Mouse (Mus musculus): ENCODE measurements around the gene D11Wsu47e. TPM values are rescaled to one million over a fixed set of nuclear protein-coding genes. Genes with fewer than 3 reads are reported as not detected.

Gene D11Wsu47e
- polyA plus RNA-seq, 1 experiment from 2014 or later: 11.5 TPM

GRCm38 (mm10) chr11:113677378-113677777, 6.8 kb upstream of the D11Wsu47e start:
- 100% methylated on average over 2 of the region's 2 CpGs for WGBS (ENCODE audit: missing documents)
- Histone ChIP-seq H3K4me3 (ENCODE audit: inconsistent target) (no peak overlapping the region), H3K27ac (no peak overlapping the region), H3K79me2 (ENCODE audit: inconsistent target) (peaks cover 100% of the 10 kb centered on the region), H3K36me3 (ENCODE audit: inconsistent target) (peaks cover 25% of the 10 kb centered on the region; the same call in 1 of the 2 replicates)

- WGBS (ENCODE audit: missing documents): 78% methylated on average over 7 of the region's 8 CpGs
- no peak overlapping the region for H3K27ac ChIP-seq
- peaks cover 20% of the 10 kb centered on the region; the same call in 1 of the 2 replicates for H3K36me3 ChIP-seq (ENCODE audit: inconsistent target)
- H3K79me2 ChIP-seq (ENCODE audit: inconsistent target): peaks cover 100% of the 10 kb centered on the region
- no peak overlapping the region for H3K4me3 ChIP-seq (ENCODE audit: inconsistent target)
Observed at GRCm38 (mm10) chr11:113678373-113678772, 5.8 kb upstream of the D11Wsu47e start.

GRCm38 (mm10) chr11:113680954-113681353, 3.3 kb upstream of the D11Wsu47e start:
- H3K27ac ChIP-seq: no peak overlapping the region
- H3K4me3 ChIP-seq (ENCODE audit: inconsistent target): no peak overlapping the region
- peaks cover 92% of the 10 kb centered on the region for H3K79me2 ChIP-seq (ENCODE audit: inconsistent target)
- H3K36me3 ChIP-seq (ENCODE audit: inconsistent target): peaks cover 6% of the 10 kb centered on the region; the same call in 1 of the 2 replicates
- 86% methylated on average over 2 of the region's 2 CpGs for WGBS (ENCODE audit: missing documents)

GRCm38 (mm10) chr11:113681979-113682378, 2.2 kb upstream of the D11Wsu47e start:
- H3K4me3 ChIP-seq (ENCODE audit: inconsistent target): peak overlapping the region; percentile 68; the same call in 1 of the 2 replicates

GRCm38 (mm10) chr11:113682897-113683626, 1.1 kb upstream of the D11Wsu47e start:
- 9% methylated on average over 32 of the region's 38 CpGs for WGBS (ENCODE audit: missing documents)
- H3K27ac ChIP-seq: peak overlapping the region; percentile 63
- H3K4me3 ChIP-seq (ENCODE audit: inconsistent target): peak overlapping the region; percentile 68
- peaks cover 85% of the 10 kb centered on the region for H3K79me2 ChIP-seq (ENCODE audit: inconsistent target)
- no peaks in the 10 kb centered on the region; the same call in 1 of the 2 replicates for H3K36me3 ChIP-seq (ENCODE audit: inconsistent target)

More at GRCm38 (mm10) chr11:113681979-113682378, 2.2 kb upstream of the D11Wsu47e start:
- no peak overlapping the region for H3K27ac ChIP-seq
- H3K36me3 ChIP-seq (ENCODE audit: inconsistent target): no peaks in the 10 kb centered on the region
- peaks cover 92% of the 10 kb centered on the region for H3K79me2 ChIP-seq (ENCODE audit: inconsistent target)

GRCm38 (mm10) chr11:113683627-113683956, 620 bp upstream of the D11Wsu47e start:
- Histone ChIP-seq H3K4me3 (ENCODE audit: inconsistent target) (peak overlapping the region; percentile 68), H3K36me3 (ENCODE audit: inconsistent target) (peaks cover 4% of the 10 kb centered on the region), H3K27ac (peak overlapping the region; percentile 63), H3K79me2 (ENCODE audit: inconsistent target) (peaks cover 80% of the 10 kb centered on the region)
- WGBS (ENCODE audit: missing documents): under 1% methylated on average over 37 of the region's 38 CpGs

GRCm38 (mm10) chr11:113684707-113685426, 655 bp downstream of the D11Wsu47e start:
- H3K36me3 ChIP-seq (ENCODE audit: inconsistent target): peaks cover 17% of the 10 kb centered on the region
- peak overlapping the region; percentile 72 for H3K4me3 ChIP-seq (ENCODE audit: inconsistent target)
- peak overlapping the region; percentile 89 for H3K27ac ChIP-seq
- peaks cover 72% of the 10 kb centered on the region for H3K79me2 ChIP-seq (ENCODE audit: inconsistent target)
- WGBS (ENCODE audit: missing documents): 43% methylated on average over 25 of the region's 25 CpGs

- 80% methylated on average over 2 of the region's 2 CpGs for WGBS (ENCODE audit: missing documents)
- Histone ChIP-seq H3K79me2 (ENCODE audit: inconsistent target) (peaks cover 53% of the 10 kb centered on the region), H3K27ac (no peak overlapping the region), H3K4me3 (ENCODE audit: inconsistent target) (no peak overlapping the region), H3K36me3 (ENCODE audit: inconsistent target) (peaks cover 18% of the 10 kb centered on the region)
Observed at GRCm38 (mm10) chr11:113687031-113687430, 2.8 kb downstream of the D11Wsu47e start.

- Histone ChIP-seq H3K36me3 (ENCODE audit: inconsistent target) (peaks cover 45% of the 10 kb centered on the region), H3K4me3 (ENCODE audit: inconsistent target) (no peak overlapping the region), H3K79me2 (ENCODE audit: inconsistent target) (peaks cover 26% of the 10 kb centered on the region), H3K27ac (no peak overlapping the region)
- 94% methylated on average over 11 of the region's 12 CpGs for WGBS (ENCODE audit: missing documents)
Observed at GRCm38 (mm10) chr11:113690506-113690905, 6.3 kb downstream of the D11Wsu47e start.

- Histone ChIP-seq H3K27ac (no peak overlapping the region), H3K4me3 (ENCODE audit: inconsistent target) (no peak overlapping the region), H3K36me3 (ENCODE audit: inconsistent target) (peaks cover 47% of the 10 kb centered on the region), H3K79me2 (ENCODE audit: inconsistent target) (peaks cover 18% of the 10 kb centered on the region; the same call in 1 of the 2 replicates)
- 96% methylated on average over 5 of the region's 5 CpGs for WGBS (ENCODE audit: missing documents)
Observed at GRCm38 (mm10) chr11:113691318-113691717, 7.1 kb downstream of the D11Wsu47e start.

GRCm38 (mm10) chr11:113691851-113692250, 7.6 kb downstream of the D11Wsu47e start:
- Histone ChIP-seq H3K36me3 (ENCODE audit: inconsistent target) (peaks cover 47% of the 10 kb centered on the region), H3K4me3 (ENCODE audit: inconsistent target) (no peak overlapping the region), H3K79me2 (ENCODE audit: inconsistent target) (peaks cover 13% of the 10 kb centered on the region; the same call in 1 of the 2 replicates), H3K27ac (no peak overlapping the region)
- 41% methylated on average over 3 of the region's 3 CpGs for WGBS (ENCODE audit: missing documents)

GRCm38 (mm10) chr11:113697571-113697970, 13.4 kb downstream of the D11Wsu47e start:
- no peak overlapping the region for H3K27ac ChIP-seq
- no peaks in the 10 kb centered on the region for H3K79me2 ChIP-seq (ENCODE audit: inconsistent target)
- H3K36me3 ChIP-seq (ENCODE audit: inconsistent target): peaks cover 26% of the 10 kb centered on the region; the same call in 1 of the 2 replicates
- WGBS (ENCODE audit: missing documents): 95% methylated on average over 5 of the region's 5 CpGs
- no peak overlapping the region for H3K4me3 ChIP-seq (ENCODE audit: inconsistent target)

- Histone ChIP-seq H3K27ac (no peak overlapping the region), H3K4me3 (ENCODE audit: inconsistent target) (no peak overlapping the region), H3K79me2 (ENCODE audit: inconsistent target) (no peaks in the 10 kb centered on the region), H3K36me3 (ENCODE audit: inconsistent target) (peaks cover 21% of the 10 kb centered on the region; the same call in 1 of the 2 replicates)
- 95% methylated on average over 12 of the region's 12 CpGs for WGBS (ENCODE audit: missing documents)
Observed at GRCm38 (mm10) chr11:113698013-113698545, 13.9 kb downstream of the D11Wsu47e start.

- H3K79me2 ChIP-seq (ENCODE audit: inconsistent target): no peaks in the 10 kb centered on the region
- H3K27ac ChIP-seq: no peak overlapping the region
- H3K4me3 ChIP-seq (ENCODE audit: inconsistent target): no peak overlapping the region
- H3K36me3 ChIP-seq (ENCODE audit: inconsistent target): peaks cover 8% of the 10 kb centered on the region; the same call in 1 of the 2 replicates
- 92% methylated on average over 7 of the region's 7 CpGs for WGBS (ENCODE audit: missing documents)
Observed at GRCm38 (mm10) chr11:113699643-113700042, 15.4 kb downstream of the D11Wsu47e start.

- no peak overlapping the region for H3K4me3 ChIP-seq (ENCODE audit: inconsistent target)
- H3K27ac ChIP-seq: no peak overlapping the region
- no peaks in the 10 kb centered on the region for H3K36me3 ChIP-seq (ENCODE audit: inconsistent target)
- WGBS (ENCODE audit: missing documents): 36% methylated on average over 5 of the region's 5 CpGs
- H3K79me2 ChIP-seq (ENCODE audit: inconsistent target): no peaks in the 10 kb centered on the region
Observed at GRCm38 (mm10) chr11:113703758-113704157, 19.5 kb downstream of the D11Wsu47e start.

All from macrophage (primary cell).